Mouse (Mus musculus) left cerebral cortex, adult 2 months (tissue): ENCODE measurements around the gene Psme2b. TPM values are rescaled to one million over a fixed set of nuclear protein-coding genes. Genes with fewer than 3 reads are reported as not detected.
"Not testable (repeated sequence)": the region's sequence is repeated elsewhere in the genome, so short reads cannot be mapped to it uniquely, and the experiment has no call there.

Experiments
- DNase-seq, 2 experiments: peaks; one replicate each; pipeline ENCODE4 v3.0.0; 2021 to 2022; ENCODE audit warnings: low spot score in 2 of 2, mixed read lengths in 1 of 2; ENCODE audit errors: extremely low spot score in 1 of 2
- H3K27ac ChIP-seq: fragments of 200-600 bp; 2 replicates; pipeline ENCODE4 v1.8.1; 2022
- H3K4me3 ChIP-seq: fragments of 200-600 bp; 2 replicates; pipeline ENCODE4 v1.8.1; 2022
- intact Hi-C: fragments of 180-260 bp; cut with DNase I; formaldehyde crosslinking; loops from one replicate; pipeline ENCODE4 v1.15.1; 2025
- long read RNA-seq, 2 experiments: library from polyadenylated mRNA; stranded (forward); transcript quantifications; one replicate each; pipeline ENCODE4 v2.0.0; 2021; ENCODE audit warnings: borderline mapping rate in 2 of 2
- total RNA-seq, 2 experiments: library from RNA; stranded (reverse); gene quantifications; 2 replicates each; pipeline ENCODE4 v1.2.3; 2021

Psme2b gene
- 1 to 10 TPM in 1 of 2 experiments, not detected in 1; 1.5 TPM for total RNA-seq
- long read RNA-seq, experiment 1, result 0 reads
- long read RNA-seq, experiment 2, partial matches to known transcripts, result 0 of 1 reads
- long read RNA-seq, experiment 2, other reads (novel, unspliced or antisense), result 0 of 1 reads

- DNase-seq, H3K4me3 ChIP-seq, H3K27ac ChIP-seq, intact Hi-C loops: not testable (repeated sequence)
Observed at GRCm38 (mm10) chr11:48946090-48946489, at the start of gene Psme2b. TSS of gene Psme2b (minus strand) at chr11:48946190.

- H3K27ac ChIP-seq, DNase-seq, intact Hi-C loops, H3K4me3 ChIP-seq: not testable (repeated sequence)
Observed at GRCm38 (mm10) chr11:48994018-48994417, 48.0 kb upstream of the Psme2b start, which contains the start of gene Tgtp1. TSS of gene Tgtp1 (minus strand) at chr11:48994172.

GRCm38 (mm10) chr11:48993296-48993695 lies 47.3 kb upstream of the Psme2b start:
- intact Hi-C loops, result not testable (repeated sequence)

GRCm38 (mm10) chr11:48991740-48992520 lies 45.9 kb upstream of the Psme2b start, which contains the start of gene Gm12185:
TSS of gene Gm12185 (minus strand) at chr11:48992226.
- H3K27ac ChIP-seq, DNase-seq, intact Hi-C loops, H3K4me3 ChIP-seq: not testable (repeated sequence)

More at GRCm38 (mm10) chr11:48993296-48993695, 47.3 kb upstream of the Psme2b start:
- not testable (repeated sequence) for DNase-seq, H3K4me3 ChIP-seq, H3K27ac ChIP-seq

- DNase-seq, H3K27ac ChIP-seq, intact Hi-C loops, H3K4me3 ChIP-seq: not testable (repeated sequence)
Observed at GRCm38 (mm10) chr11:48989981-48990380, 44.0 kb upstream of the Psme2b start.

- intact Hi-C loops, H3K27ac ChIP-seq, H3K4me3 ChIP-seq, DNase-seq: not testable (repeated sequence)
Observed at GRCm38 (mm10) chr11:48988219-48988618, 42.2 kb upstream of the Psme2b start.

- DNase-seq, H3K27ac ChIP-seq, intact Hi-C loops, H3K4me3 ChIP-seq: not testable (repeated sequence)
Observed at GRCm38 (mm10) chr11:48982848-48983247, 36.9 kb upstream of the Psme2b start.

GRCm38 (mm10) chr11:48980052-48980451 lies 34.1 kb upstream of the Psme2b start:
- intact Hi-C loops, H3K4me3 ChIP-seq, H3K27ac ChIP-seq, DNase-seq: not testable (repeated sequence)

GRCm38 (mm10) chr11:48979251-48979650 lies 33.3 kb upstream of the Psme2b start, which contains the start of gene 9930111J21Rik1:
TSS of gene 9930111J21Rik1 (minus strand) at chr11:48979398.
- intact Hi-C loops, H3K27ac ChIP-seq, H3K4me3 ChIP-seq, DNase-seq: not testable (repeated sequence)

GRCm38 (mm10) chr11:48978240-48978939 lies 32.4 kb upstream of the Psme2b start, which contains the start of gene Olfr56:
TSS of gene Olfr56 (plus strand) at chr11:48978889.
- H3K4me3 ChIP-seq, intact Hi-C loops, DNase-seq, H3K27ac ChIP-seq: not testable (repeated sequence)

- DNase-seq, H3K4me3 ChIP-seq, intact Hi-C loops, H3K27ac ChIP-seq: not testable (repeated sequence)
Observed at GRCm38 (mm10) chr11:48974686-48975085, 28.7 kb upstream of the Psme2b start.

GRCm38 (mm10) chr11:48939286-48939685 lies 6.7 kb downstream of the Psme2b start:
- H3K4me3 ChIP-seq, DNase-seq, intact Hi-C loops, H3K27ac ChIP-seq: not testable (repeated sequence)

GRCm38 (mm10) chr11:48935291-48935690 lies 10.7 kb downstream of the Psme2b start:
- H3K4me3 ChIP-seq, intact Hi-C loops, DNase-seq, H3K27ac ChIP-seq: not testable (repeated sequence)

GRCm38 (mm10) chr11:48933923-48934322 lies 12.1 kb downstream of the Psme2b start:
- H3K4me3 ChIP-seq, intact Hi-C loops, H3K27ac ChIP-seq, DNase-seq: not testable (repeated sequence)

- DNase-seq, H3K27ac ChIP-seq, intact Hi-C loops, H3K4me3 ChIP-seq: not testable (repeated sequence)
Observed at GRCm38 (mm10) chr11:48933422-48933821, 12.6 kb downstream of the Psme2b start.

- H3K27ac ChIP-seq, H3K4me3 ChIP-seq, intact Hi-C loops, DNase-seq: not testable (repeated sequence)
Observed at GRCm38 (mm10) chr11:48928068-48928467, 17.9 kb downstream of the Psme2b start.

GRCm38 (mm10) chr11:48926437-48926836 lies 19.6 kb downstream of the Psme2b start:
- H3K27ac ChIP-seq, H3K4me3 ChIP-seq, intact Hi-C loops, DNase-seq: not testable (repeated sequence)
